Mouse (Mus musculus) R1 (cell line): ENCODE measurements around the gene Far1.

ENCODE experiments used
- DNase-seq: peaks from one replicate; pipeline ENCODE4 v3.0.0-alpha.2; 2018; ENCODE audit warnings: low read depth, low spot score

Far1 gene

DNA sequence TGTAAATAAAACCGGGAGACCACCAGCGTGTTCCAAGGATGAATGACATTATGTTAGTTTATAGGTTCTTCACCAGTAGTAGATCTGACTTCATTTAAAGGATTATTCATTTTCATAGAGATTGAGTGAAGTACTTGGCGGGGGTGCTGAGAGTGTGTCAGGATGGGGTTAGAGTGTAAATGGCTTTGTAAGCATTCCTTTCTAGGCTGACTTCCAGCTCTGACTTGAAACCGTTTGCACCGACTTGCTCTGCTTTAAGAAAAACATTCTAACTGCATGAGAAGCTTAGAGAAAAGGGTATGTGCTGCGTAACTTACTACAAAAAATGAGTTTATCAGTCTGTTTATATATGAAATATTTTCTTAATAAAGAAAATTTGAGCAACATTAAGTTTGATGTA is 57.5 kb downstream of the Far1 start:
- DNase-seq: no peak

DNA sequence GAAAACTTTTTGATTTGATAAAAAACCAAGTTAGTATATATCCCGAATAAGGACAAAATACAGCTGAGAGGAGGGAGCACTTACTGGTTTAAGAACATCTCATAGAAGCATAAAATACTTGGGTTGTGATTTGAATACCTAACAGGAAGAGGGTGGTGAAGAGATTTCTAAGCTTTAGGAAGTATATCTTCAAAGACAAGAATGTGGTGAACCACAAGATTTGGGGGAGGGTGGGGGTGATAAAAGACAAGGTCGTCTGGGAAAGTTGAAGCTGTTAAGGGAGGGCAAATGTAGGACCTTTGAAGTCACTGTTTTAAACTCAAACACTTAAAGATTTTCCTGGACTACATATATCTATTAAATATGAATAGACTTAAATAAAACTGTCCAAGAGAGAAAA is 59.1 kb downstream of the Far1 start:
- no peak for DNase-seq

DNA sequence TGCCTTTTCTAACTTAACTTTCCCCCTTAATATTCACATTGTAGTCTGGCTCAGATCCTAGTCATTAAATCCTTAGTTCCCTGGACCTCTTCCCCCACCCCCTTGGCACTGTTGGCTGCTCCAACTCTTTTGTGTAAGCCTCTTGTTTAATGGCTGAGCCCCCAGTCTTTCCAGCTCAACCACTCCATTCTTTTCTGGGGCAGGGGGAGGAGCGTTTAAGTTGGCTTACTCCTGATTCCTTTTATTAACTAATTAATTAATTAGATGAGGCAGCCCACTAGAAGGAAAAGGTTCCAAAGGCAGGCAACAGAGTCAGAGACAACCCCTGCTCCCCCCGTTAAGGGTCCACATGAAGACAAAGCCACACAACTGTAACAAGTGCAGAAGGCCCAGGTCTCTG is 68.5 kb downstream of the Far1 start:
- no peak for DNase-seq

DNA sequence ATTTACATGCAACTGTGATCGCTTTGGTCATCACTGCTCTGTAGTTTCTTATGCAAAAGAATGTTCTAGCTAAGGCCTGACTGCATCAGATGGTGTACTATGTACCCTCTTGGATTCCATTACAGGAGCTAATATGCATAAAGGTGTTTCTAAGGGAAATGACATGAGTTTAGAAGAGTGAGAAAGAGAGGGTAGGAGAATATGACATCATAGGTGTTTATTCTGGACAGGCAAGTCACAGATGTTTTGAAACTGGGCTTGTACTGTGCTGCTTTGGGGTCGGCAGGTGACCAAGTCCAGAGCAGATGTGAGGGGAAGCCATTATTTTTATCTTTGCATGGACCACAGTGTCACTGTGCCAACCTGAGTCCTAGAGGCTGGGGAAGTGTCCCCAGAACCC is 75.6 kb downstream of the Far1 start:
- no peak for DNase-seq

DNA sequence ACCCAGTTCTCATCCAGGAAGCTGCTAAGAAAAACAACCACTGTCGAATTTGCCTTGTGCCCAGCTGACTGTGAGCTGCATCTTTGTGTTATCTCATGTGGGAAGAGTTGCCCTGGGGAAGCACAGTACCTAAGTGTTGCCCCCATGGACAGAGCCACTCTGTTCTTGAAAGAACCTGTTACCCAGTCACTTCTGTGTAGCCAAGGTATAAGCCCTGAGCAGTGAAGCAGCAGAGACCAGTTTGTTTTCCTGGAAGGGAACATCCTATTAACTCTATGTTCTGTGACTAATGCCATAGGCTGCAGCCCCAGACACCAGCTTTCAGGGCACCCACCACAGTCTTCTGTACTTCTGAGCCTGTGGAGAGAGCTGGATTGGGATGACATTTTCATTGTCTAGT is 76.7 kb downstream of the Far1 start:
- DNase-seq: no peak

DNA sequence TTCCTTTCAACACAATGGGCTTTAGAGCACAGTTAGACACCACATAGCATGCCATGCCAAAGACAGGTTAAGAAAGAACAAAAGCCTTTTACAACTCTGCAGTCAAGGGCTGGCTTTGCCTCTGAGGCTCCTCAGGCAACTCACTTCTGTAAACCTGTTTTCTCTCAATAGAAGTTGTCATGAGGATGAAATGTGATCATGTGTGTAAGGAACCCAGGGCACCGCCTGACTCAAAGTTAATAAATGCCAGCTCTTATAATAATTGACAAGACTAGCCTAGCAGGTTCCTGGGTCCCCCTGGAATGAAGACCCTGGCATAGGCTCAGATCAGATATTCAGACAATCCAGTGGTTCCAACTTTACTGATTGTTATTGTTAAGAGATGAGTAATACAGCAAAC is 77.5 kb downstream of the Far1 start:
- no peak for DNase-seq

DNA sequence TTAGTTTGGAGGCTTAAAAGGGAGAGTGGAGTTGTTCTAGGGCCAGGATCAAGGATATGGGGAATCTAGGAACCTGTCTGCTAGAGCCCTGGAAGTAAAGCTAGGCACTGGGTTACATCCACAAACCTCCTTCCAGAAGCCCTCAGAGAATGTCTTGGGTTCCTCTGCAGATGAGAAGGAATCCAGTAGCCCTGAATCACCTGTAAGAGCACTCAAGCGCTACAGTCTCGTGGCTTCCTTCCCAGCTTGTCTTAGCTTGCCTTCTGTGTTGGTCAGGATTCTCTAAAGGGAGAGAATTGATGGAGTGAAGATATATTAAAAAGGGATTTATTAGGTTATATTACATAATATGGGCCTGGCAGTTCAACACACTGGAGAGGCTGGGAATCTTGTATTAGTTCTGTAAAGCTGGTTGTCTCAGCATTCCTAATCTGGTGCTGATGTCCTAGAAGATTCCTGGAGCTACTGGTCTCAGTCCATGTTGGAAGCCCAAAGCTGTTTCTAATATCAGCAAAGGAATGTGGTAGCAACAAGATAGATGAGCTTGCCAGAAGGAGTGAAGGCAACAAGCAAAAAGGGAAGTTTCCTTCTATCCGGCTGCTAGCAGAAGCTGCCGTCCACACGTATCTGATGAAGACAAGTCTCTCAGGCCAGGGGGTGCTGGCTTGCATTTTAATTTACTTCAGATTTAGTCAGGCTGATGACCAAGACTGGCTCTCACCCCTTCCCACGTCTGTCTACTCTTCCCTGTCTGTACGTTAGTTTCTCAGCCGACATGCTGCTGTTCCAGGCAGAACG is 78.1 kb downstream of the Far1 start:
- no peak for DNase-seq

DNA sequence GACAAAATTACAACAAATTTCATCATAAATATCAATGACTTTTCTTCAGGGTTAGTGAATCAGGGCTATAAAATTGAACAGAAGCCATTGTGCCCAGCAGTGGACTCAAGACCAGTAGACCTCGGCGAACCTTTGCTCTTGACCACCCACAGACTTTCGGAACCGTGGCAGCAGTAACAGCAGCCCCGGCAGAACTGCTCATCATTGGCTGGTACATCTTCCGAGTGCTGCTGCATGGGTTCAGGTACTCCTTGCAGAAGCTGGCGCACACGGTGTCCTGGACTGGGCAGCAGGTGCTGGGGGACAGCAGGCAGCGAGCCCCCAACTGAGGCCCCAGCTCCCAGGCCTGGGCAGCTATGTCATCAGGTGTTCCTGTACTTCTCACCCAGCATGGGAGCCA is 79.1 kb downstream of the Far1 start:
- DNase-seq: no peak

DNA sequence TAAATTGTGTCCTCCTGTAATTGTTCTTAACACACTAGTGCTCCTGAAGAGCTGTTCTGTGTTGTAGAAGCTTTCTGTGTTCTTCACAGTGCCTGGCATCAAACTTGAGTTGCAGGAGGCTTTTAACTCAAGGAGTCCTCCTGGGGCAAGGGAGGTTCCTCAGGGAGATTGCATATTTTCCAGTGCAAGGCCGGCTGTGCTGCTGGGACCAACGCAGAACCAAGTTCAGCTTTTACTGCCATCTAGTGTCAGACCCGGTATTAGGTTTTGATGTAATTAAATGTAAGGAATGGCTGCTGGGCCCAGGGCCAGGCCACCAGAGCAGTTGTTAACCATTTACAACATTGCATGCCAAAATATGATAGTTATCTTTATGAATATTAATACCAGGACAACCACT is 80.7 kb downstream of the Far1 start:
- peak; percentile 62 for DNase-seq

DNA sequence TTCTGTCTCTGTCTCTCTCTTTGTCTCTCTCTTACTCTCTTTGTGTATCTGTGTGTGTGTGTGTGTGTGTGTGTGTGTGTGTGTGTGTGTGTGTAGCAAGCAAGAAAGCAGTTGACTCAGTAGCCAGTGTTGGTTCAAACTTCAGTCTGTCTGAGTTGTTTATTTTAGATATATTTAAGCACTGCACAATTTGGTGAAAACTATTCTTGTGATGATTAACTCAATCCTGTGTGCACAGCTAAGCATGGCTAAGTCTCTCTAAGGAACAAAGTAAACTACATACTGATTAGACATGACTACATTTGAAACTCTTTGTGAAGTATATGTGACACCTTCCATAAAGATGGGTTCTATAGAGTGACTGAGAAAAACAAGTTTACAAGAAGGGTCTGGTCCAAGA is 83.6 kb downstream of the Far1 start:
- no peak for DNase-seq

DNA sequence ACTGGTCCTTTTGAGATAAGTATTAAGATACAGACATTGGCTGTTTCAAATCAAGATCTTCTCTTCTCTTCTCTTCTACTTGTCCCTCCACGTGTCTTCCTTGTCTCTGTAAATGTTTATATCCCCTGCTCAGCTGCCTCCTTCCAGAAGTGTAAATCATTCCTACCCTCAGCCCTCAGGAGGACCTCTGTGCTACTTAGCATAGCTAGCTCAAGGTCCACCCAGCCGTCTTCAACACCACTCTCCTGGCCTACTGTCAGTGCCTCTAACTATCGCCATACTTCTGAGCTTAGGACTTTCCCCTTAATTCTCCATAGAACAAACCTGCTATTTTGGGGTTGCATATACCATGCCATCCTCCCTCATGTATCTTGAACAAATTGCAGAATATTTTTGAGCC is 88.2 kb downstream of the Far1 start:
- no peak for DNase-seq

DNA sequence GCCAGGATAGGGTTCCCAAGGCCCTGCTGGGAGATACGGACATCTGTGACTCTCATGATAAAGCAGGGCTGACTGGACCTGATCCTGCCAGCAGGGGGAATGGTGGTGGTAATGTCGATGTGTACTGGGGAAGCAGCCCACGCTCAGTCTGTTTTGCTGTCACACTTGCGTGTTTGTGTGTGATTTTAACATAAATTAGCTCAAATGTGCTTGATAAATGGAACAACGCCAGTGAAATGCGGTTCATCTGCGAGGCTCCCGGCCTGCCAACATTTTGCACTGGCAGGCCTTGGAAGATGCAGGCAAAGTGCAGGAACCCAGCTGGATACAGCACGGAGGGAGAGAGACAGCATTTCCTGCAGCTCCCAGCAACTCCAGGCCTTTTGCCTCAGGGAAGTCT is 94.3 kb downstream of the Far1 start:
- peak; percentile 45 for DNase-seq

DNA sequence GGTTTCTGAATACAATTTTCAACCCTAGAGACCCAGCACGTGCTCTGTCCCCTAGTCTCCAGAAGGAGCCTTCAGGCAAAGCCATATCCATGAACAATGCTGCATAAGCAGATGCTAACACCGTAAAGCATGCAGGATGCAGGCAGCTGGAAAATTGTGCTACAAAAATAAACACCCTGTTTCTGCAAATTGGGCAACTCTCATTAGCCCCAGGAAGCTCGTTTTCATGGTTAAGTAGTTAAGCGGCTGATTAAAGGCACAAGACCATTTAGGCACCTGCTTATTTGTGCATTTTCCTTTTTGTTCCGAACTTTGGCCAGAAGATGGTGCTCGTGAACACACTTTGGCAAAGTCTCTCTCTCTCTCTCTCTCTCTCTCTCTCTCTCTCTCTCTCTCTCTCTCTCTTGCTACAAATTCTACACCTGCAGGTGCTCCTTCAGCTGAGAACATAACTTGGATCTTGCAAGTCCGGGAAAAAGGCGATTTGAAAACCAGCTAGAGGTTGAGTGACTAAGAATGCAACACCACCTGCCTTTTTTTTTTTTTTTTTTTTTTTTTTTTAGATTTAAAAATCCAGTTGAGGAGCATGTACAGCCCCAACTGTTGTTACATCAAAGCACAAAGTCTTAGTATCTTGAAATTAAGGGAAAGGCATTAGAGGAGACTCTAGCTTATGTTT is 95.5 kb downstream of the Far1 start:
- DNase-seq: peak; percentile 69

DNA sequence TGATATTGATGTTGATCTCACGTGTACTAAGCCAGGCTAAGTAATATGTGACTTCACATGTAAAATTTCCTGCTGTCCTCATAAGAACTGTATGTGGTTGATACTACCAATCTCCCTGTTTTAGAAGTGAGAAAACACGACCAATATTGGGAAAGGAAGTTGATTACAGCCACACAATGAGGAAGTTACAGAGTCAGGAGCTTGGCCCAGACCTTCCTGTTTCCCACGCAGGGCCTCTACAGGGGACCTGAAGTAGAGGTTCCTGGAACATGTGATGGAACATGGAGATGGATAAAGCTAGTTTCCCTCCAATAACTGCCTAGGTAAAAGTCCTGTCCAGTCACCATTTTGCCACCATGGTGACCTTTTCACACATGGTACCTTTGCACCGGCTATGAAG is 99.0 kb downstream of the Far1 start:
- DNase-seq: no peak

DNA sequence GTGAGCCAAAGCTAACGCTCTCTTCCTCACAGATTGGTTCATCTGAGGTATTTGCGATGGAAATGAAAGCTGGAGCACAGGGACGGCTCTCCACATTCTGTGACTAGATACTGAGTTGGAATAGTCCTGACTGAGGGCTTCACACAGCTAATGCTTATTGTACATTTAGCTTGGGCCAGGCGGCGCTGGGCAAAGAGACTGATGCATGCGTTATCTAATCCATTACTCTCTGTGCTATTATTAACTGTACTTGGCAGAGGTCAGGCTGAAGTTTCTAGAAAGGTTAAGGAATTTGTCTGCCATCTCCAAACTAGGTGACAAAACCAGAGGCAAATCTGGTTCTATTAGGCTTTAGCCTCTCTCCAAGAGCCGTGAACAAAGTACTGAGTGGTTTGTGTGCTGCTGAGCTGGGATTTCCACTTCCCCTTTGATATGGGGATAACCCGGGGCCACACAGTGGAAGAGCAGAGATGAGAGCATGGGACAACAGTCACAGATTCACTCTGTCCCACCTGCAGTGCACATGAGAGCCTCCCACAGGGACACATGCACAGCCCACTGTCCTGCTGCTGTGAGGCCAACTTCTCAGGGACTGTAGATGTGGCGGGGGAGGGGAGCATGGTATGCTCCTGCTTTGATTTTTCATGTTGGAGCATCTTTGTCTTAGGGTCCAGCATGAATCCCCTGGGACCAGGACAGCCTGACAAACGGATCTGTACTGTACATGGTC is 100.7 kb downstream of the Far1 start:
- DNase-seq: no peak

DNA sequence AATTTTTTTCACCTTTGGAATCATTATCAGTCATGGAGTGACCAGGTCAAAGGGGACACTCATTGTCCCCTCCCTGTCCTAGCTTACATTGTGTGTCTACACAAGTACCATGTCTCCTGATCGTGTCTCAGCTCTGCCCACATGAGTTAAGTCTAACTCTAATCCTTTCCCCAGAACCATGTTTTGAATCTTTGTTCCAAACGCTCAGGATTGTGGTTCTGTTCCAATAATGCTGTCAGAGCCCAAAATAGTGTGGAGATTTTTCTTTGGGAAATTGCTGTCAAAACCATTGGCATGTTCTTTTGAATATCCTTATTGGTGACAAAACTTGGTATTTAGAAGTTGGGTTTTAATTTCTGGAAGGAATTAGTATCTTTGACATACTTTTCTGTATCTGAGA is 105.5 kb downstream of the Far1 start:
- DNase-seq: no peak

DNA sequence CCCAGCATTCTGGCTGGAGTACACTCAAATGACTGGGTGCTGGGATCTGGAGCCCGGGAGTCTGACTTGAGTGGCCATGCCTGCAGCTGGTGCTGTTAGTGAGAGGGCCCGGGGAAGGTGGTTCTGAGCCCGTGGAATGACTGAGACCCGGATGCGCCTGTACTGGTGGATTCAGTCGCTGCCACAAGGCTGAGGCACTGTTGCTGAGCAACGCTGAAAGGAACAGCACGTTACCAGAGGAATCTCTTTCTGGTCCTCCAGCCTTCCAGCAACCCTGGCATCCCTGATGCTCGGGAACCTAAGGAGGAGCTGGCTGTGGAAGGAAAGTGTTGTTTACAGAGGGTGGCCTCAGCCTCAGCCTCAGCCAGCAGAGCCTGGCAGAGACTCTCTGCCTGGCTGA is 106.1 kb downstream of the Far1 start:
- no peak for DNase-seq
